Mouse (Mus musculus) embryonic stem cell, embryonic (primary cell): ENCODE measurements around the gene Ftl1.
"Not testable (repeated sequence)": the region's sequence is repeated elsewhere in the genome, so short reads cannot be mapped to it uniquely, and the experiment has no call there.

Experiments
- CTCF ChIA-PET, 4 experiments: fragments of 300-600 bp in 2 of 4; fragments of 350-600 bp in 2 of 4; sonication (Branson Sonifier 250); formaldehyde crosslinking; loops; one replicate each; lab custom pipeline; 2022; ENCODE audit warnings: inconsistent platforms in 2 of 4; lab: Charles Lee
- POLR2A ChIA-PET, 4 experiments: fragments of 300-600 bp in 2 of 4; fragments of 350-600 bp in 2 of 4; sonication (Branson Sonifier 250); formaldehyde crosslinking; loops; one replicate each; lab custom pipeline; 2022; ENCODE audit warnings: antibody characterized with exemption in 4 of 4, inconsistent platforms in 1 of 4; lab: Charles Lee

The Ftl1 gene

DNA sequence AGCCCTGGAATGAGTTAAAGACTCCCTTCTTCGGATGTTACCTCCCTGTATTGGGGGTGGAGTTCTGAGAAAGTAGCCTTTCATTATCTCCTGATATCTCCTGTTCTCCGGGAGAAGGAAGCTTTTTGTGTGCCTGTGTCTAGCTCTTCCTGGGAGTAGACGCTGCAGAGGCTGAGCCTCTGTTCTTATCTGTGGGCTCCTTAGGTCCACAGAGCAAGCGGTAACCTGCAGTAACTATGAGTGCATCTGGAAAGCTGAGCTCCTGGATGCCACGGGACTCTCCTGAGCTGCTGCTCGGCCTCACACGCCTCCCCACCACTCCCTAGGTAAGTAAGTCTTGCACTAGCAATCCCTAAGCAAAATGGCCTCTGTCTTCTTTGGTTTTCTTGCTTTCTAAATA lies 26.5 kb upstream of the Ftl1 start:
- POLR2A ChIA-PET = interaction anchor here in 3 of 4 experiments (0.6 to 3.5 kb wide), 10 partner anchors 8 to 40 kb away, joined by 3 to 11 read pairs (median 3); partner anchors contain the start of genes Ftl1 (in 2 of the 3), Bax (in 1 of the 3), Plekha4 (in 1 of the 3) and Ppp1r15a (in 1 of the 3)
- CTCF ChIA-PET = no interaction called here

DNA sequence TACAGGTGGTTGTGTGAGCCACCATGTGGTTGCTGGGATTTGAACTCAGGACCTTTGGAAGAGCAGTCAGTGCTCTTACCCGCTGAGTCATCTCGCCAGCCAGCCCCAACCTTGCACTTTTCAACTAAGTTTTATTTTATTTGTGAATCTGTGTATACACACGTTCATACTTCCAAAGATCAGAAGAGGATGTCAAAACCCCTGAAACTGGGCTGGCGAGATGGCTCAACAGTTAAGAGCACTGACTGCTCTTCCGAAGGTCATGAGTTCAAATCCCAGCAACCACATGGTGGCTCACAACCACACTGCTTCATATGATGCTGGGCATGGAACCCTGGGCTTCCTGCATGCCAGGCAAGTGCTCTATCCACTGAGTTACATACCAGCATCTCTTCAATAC lies 25.3 kb upstream of the Ftl1 start:
- CTCF ChIA-PET = not testable (repeated sequence)
- POLR2A ChIA-PET = interaction anchor here in 2 of 4 experiments (0.6 to 0.7 kb wide), 4 partner anchors 16 to 40 kb away, joined by 3 to 4 read pairs (median 4); no protein-coding TSS in a partner anchor

DNA sequence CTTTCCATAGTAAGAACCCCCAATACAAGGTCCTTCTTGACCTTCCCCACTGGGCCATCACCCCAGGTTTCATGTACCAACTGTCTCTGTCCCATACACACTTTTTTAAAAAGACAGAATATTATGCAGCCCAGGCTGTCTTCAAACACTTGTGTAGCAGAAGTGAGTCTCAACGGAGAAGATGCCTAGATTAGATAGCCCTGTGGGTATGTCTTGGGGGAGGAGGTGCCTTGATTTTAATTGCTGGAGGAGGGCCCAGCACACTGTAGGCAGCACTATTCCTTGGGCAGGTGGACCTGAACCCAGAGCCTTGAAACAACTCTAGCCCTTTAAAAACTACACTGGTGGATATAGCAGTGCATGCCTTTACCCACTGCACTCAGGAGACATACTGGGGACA lies 22.5 kb upstream of the Ftl1 start:
- POLR2A ChIA-PET = interaction anchor here in 3 of 4 experiments (0.6 to 2.3 kb wide), 21 partner anchors 8 to 632 kb away, joined by 3 to 20 read pairs (median 6); partner anchors contain the start of genes Ftl1 (in 2 of the 3), Nucb1 (in 2 of the 3), Bax (in 1 of the 3) and Plekha4 (in 1 of the 3)
- CTCF ChIA-PET = interaction anchor here in 1 of 4 experiments (0.6 kb wide), 1 partner anchor 125 kb away, joined by 5 read pairs; no protein-coding TSS in a partner anchor

DNA sequence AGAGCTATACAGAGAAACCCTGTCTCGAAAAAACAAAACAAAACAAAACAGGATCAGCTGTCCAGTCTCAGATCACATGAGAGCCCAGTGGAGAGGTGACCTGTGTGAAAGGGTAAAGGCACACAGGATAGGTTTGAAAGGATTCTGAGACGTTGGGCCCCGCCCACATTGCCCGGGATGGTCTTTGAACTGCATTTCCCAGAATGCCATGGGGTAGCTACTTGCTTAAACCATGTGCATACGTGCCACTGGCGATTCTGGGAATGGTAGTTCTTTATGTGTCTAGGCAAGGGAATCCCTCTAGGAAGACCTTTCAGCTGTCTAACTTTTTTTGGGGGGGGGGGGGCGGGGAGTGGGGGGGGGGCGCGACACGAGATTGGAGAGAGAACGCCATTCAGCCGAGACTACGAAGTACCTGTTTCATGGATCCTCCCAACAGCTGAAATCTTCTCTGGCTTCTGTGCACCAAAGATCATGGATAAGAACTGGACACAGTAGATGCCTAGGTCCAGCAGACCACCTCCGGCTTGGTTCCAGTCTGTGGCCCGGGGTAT lies 21.8 kb upstream of the Ftl1 start, which contains the start of gene Tulp2:
Tulp2 (plus strand) TSS at position 504 of the 554 bp plus-strand sequence.
- ChIA-PET POLR2A (interaction anchor here in 3 of 4 experiments (0.6 to 2.3 kb wide), 56 partner anchors 9 to 631 kb away, joined by 3 to 20 read pairs (median 4); partner anchors contain the start of genes Ftl1 (in 3 of the 3), Gys1 (in 2 of the 3), Plekha4 (in 2 of the 3) and Ppp1r15a (in 2 of the 3)), CTCF (interaction anchor here in 3 of 4 experiments (0.6 to 1.5 kb wide), 15 partner anchors 10 to 201 kb away, joined by 3 to 18 read pairs (median 4); partner anchors contain the start of genes Ntn5 (in 1 of the 3), Plekha4 (in 1 of the 3) and Ppp1r15a (in 1 of the 3))

DNA sequence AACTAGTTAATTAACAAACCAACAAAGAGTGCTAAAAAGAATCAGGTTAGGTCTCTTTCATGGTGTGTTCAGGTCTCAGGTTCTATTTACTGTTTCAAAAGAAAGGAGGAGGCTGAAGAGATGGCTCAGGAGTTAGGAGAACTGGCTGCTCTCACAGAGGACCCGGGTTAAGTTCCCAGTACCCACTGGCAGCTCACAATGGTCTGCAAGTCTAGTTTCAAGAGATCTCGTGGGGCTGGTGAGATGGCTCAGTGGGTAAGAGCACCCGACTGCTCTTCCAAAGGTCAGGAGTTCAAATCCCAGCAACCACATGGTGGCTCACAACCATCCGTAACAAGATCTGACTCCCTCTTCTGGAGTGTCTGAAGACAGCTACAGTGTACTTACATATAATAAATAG lies 20.6 kb upstream of the Ftl1 start:
- CTCF ChIA-PET = interaction anchor here in 1 of 4 experiments (0.6 to 1.5 kb wide), 2 partner anchors 9 to 36 kb away, joined by 3 to 18 read pairs; no protein-coding TSS in a partner anchor
- POLR2A ChIA-PET = interaction anchor here in 3 of 4 experiments (0.5 to 2.3 kb wide), 22 partner anchors 9 to 109 kb away, joined by 3 to 20 read pairs (median 4); partner anchors contain the start of genes Ftl1 (in 2 of the 3), Gys1 (in 2 of the 3), Plekha4 (in 2 of the 3) and Ppp1r15a (in 2 of the 3)

DNA sequence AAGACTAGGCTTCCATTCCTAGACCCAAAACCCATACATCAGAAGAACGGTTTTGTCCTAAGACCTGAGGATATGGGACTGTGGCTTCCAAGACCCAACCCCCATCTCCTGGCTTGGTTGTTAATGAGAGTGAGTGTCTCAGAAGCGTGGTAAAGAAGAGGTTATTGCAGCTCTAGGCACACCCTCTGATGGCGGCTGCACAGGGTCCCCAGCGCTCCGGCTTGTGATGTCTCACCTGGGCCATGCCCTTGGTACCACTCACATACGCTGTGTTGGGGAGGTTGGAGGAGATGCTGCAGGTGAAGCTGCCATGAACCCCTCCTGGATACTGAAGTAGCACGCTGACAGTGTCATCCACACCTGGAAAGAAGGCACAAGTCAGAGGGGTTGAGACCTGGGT lies 19.1 kb upstream of the Ftl1 start:
- CTCF ChIA-PET = interaction anchor here (0.6 to 3.8 kb wide), 16 partner anchors 9 to 204 kb away, joined by 3 to 35 read pairs (median 4); partner anchors contain the start of genes Dhdh (in 2 of the 4), Bax (in 1 of the 4), Plekha4 (in 1 of the 4) and Ppp1r15a (in 1 of the 4)
- POLR2A ChIA-PET = interaction anchor here in 2 of 4 experiments (0.7 to 5.8 kb wide), 15 partner anchors 11 to 104 kb away, joined by 3 to 97 read pairs (median 4); partner anchors contain the start of genes Bax (in 2 of the 2), Ftl1 (in 2 of the 2), Plekha4 (in 2 of the 2) and Ppp1r15a (in 2 of the 2)

DNA sequence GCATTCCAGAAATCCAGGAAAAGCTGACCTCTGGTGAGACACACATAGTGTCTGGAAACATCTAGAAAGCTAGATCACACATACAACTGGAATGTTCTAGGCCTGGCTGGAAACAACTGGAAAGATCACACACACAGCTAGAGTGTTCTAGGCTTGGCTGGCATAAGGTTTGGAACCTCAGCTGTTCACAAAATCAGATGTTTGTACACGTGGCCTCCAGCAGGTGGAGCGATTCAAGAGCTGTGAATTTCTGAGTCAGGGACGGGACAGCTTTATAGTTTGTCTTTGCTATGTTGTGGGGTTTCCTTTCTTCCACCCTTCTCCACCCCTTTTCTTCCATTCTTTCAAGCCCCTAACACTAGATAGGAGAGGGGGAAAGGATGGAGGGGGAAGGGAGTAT lies 17.3 kb upstream of the Ftl1 start:
- ChIA-PET CTCF (interaction anchor here (0.5 to 3.8 kb wide), 66 partner anchors 10 to 917 kb away, joined by 3 to 35 read pairs (median 4); partner anchors contain the start of genes Dhdh (in 2 of the 4), Plekha4 (in 2 of the 4), Ppp1r15a (in 2 of the 4) and Bax (in 1 of the 4)), POLR2A (interaction anchor here (0.6 to 7.7 kb wide), 62 partner anchors 9 to 420 kb away, joined by 3 to 97 read pairs (median 4); partner anchors contain the start of genes Bax (in 3 of the 4), Ftl1 (in 3 of the 4), Plekha4 (in 3 of the 4) and Ppp1r15a (in 3 of the 4))

DNA sequence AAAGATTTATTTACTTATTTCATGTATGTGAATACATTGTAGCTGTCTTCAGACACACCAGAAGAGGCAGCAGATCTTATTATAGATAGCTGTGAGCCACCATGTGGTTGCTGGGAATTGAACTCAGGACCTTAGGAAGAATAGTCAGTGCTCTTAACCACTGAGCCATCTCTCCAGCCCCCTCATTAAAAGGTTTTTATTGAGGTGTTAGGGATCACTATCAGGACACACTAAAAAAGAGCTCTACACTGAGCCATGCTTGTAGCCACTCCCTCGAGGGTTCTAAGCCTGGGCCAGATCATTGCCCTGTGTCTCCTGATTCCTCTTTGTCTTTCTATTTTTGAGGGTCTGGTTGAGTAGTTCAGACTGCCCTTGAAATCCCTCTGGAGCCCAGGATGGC lies 16.8 kb upstream of the Ftl1 start:
- CTCF ChIA-PET = interaction anchor here (0.5 to 3.8 kb wide), 63 partner anchors 10 to 916 kb away, joined by 3 to 35 read pairs (median 4); partner anchors contain the start of genes Dhdh (in 2 of the 4), Plekha4 (in 2 of the 4), Ppp1r15a (in 2 of the 4) and Bax (in 1 of the 4)

DNA sequence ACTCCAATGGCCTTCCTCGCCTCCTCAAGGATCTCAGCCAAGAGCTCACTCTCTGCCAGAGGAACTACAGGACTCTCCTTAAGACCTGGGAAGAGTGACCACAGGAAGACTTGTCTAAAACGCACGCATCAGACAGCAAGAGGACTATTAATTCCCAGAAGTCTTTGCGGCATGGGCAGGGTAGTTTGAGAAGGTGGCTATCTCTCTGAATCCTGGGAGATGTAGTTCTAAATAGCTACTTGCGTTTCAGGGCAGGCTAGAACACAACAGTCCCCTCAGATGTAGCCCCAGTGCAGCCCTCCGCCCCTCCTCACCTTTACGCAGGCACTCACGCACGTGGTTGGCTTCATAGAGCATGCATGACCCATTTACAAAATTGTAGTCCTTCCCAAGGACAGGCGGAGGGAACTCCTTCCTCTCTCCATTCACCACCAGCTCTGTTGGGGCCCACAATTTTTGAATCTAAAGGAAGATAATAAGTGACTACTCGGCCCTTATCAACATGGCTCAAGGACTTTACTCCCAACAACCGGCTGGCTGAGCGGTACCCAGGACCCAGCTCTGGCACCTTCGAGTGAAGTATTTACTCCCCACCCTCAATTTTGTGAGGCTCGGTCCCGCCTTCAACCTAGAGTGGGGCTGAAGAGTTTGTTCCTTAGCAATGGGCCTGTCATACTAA lies 15.7 kb upstream of the Ftl1 start:
- POLR2A ChIA-PET = interaction anchor here (0.6 to 7.7 kb wide), 73 partner anchors 8 to 271 kb away, joined by 3 to 97 read pairs (median 4); partner anchors contain the start of genes Plekha4 (in 3 of the 4), Ppp1r15a (in 3 of the 4), Bax (in 2 of the 4) and Ftl1 (in 2 of the 4)
- CTCF ChIA-PET = interaction anchor here (0.5 to 3.2 kb wide), 32 partner anchors 10 to 915 kb away, joined by 3 to 21 read pairs (median 4); partner anchors contain the start of genes Bax (in 1 of the 4), Dhdh (in 1 of the 4), Gys1 (in 1 of the 4) and Ntn5 (in 1 of the 4)

More for the DNA sequence above, 16.8 kb upstream of the Ftl1 start:
- POLR2A ChIA-PET = interaction anchor here (0.6 to 7.7 kb wide), 61 partner anchors 10 to 408 kb away, joined by 3 to 97 read pairs (median 5); partner anchors contain the start of genes Bax (in 3 of the 4), Ftl1 (in 3 of the 4), Plekha4 (in 3 of the 4) and Ppp1r15a (in 3 of the 4)

DNA sequence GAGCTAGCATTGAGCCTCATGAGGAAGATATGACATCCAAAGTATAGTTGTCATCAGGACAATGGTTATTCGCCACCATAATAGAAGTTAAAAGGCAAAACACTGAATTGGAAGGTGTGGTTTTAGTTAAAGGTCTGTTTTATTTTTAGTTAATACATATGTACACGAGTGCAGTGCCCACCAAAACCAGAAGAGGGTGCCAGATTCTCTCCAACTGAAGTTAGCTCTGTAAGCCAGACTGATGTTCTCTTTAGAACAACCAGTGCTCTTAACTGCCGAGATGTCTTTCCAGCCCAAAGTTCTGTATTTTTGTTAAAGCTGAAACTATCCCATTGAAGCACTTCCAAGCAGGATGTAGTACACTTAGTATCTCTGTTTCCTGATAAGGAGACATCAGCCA lies 11.2 kb upstream of the Ftl1 start:
- CTCF ChIA-PET = interaction anchor here (0.5 to 2.6 kb wide), 51 partner anchors 9 to 689 kb away, joined by 3 to 25 read pairs (median 4); partner anchors contain the start of genes Ap2a1 (in 1 of the 4), Dhdh (in 1 of the 4), Fut2 (in 1 of the 4) and Kcna7 (in 1 of the 4)
- POLR2A ChIA-PET = interaction anchor here in 3 of 4 experiments (0.6 to 7.7 kb wide), 45 partner anchors 8 to 250 kb away, joined by 3 to 57 read pairs (median 4); partner anchors contain the start of genes Ftl1 (in 3 of the 3), Nucb1 (in 2 of the 3), Fam83e (in 1 of the 3) and Fut1 (in 1 of the 3)

DNA sequence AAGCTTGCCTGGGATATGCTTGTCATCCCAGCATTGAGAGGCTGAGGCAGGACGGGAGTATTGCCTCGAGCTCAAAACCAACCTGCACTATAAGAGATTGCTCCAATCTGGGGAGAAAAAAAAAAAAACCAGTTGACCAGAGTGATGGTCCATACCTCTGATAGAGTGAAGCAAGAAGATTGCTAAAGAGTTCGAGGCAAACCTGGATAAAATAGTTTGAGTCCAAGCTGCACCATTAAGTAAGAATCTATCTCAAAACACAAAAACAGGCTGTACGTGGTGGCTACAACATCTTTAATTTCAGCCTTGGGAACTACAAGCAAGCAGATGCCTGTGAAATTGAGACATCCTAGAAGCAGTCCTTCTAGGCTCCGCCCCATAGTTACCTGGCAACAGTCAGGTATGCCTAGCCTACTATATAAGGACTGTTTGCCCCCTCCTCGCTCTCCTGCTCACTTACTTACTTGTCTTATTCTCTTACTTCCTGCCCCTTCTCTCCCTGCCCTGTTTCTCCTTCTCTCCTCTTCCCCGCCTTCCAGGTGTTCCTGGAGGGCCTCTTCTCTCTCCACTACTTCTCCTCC lies 7.5 kb upstream of the Ftl1 start:
- ChIA-PET CTCF (interaction anchor here (0.6 to 3.7 kb wide), 13 partner anchors 10 to 334 kb away, joined by 3 to 17 read pairs (median 4); no protein-coding TSS in a partner anchor), POLR2A (interaction anchor here (0.6 to 7.3 kb wide), 68 partner anchors 8 to 610 kb away, joined by 3 to 97 read pairs (median 7); partner anchors contain the start of genes Plekha4 (in 3 of the 4), Ppp1r15a (in 3 of the 4), Bcat2 (in 2 of the 4) and Dhdh (in 2 of the 4))

DNA sequence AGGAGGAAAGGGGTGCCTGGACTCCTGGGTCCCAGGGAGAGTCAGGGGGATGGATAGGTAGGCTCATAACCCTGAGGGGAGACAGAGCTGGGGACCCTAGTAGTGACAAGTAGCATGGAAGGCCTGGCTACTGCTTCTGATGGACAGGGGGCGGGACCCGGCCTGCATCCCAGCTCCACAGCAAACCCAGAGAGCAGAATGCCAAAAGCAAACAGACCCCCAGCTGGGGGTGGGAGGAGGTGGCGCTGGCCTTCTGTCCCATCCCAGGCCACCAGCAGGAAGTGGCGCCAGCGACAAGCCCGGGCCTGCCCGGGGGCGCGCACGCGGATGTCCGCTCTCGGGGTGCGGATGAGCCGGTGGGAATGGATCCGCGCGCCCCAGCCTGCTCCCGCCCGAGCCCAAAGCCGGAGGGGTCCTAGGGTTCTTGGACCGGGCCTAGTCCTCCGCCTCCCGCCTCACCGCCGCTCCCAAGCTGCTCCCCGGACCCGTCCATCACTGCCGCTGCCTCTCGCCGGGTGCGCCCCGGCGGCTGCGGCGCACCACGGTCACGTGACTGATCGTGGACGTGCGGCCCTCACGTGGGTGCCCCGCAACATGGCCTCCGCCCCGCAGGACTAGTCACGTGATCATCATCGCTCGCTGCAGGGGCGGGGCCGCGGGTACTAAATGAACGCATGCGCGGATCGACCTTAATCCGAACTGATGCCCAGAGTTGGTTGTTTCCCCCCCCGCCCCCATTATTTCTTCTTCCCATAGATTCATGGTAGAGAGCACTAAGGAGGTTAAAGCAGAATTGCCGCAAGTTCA lies 6.8 kb upstream of the Ftl1 start, which contains the start of gene Bax:
Bax (minus strand) TSS at position 616 of the 807 bp plus-strand sequence.
- ChIA-PET CTCF (interaction anchor here (0.6 to 3.7 kb wide), 24 partner anchors 8 to 652 kb away, joined by 3 to 17 read pairs (median 4); partner anchors contain the start of genes Gys1 (in 2 of the 4), Plekha4 (in 1 of the 4) and Ppp1r15a (in 1 of the 4)), POLR2A (interaction anchor here (0.6 to 7.3 kb wide), 133 partner anchors 8 to 651 kb away, joined by 3 to 97 read pairs (median 5); partner anchors contain the start of genes Gys1 (in 3 of the 4), Plekha4 (in 3 of the 4), Ppp1r15a (in 3 of the 4) and Snrnp70 (in 3 of the 4))

DNA sequence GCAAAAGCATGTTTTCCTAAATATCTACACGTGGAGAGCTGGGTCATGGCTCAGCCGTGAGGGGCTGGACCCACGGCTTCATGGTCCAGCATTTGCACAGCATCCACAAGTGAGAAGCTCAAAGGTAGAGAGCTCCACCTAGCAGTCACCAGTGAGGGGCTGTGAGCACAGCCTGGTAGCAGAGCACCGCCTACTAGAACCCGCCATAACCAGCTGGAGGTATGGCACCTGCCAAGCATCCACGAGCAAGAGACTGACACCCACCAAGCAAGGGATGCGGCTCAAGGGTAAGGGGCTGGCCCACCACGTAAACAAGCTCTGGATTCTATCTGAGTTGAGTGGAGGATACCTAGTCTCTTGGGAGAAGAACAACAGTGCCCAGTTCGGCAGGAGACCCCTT lies 5.9 kb upstream of the Ftl1 start:
- ChIA-PET POLR2A (interaction anchor here (0.6 to 7.3 kb wide), 124 partner anchors 8 to 650 kb away, joined by 3 to 97 read pairs (median 5); partner anchors contain the start of genes Gys1 (in 3 of the 4), Plekha4 (in 3 of the 4), Ppp1r15a (in 3 of the 4) and Snrnp70 (in 3 of the 4)), CTCF (interaction anchor here (0.5 to 3.7 kb wide), 22 partner anchors 9 to 217 kb away, joined by 3 to 17 read pairs (median 3); partner anchors contain the start of genes Gys1 (in 2 of the 4), Kcna7 (in 1 of the 4), Ntf5 (in 1 of the 4) and Plekha4 (in 1 of the 4))

DNA sequence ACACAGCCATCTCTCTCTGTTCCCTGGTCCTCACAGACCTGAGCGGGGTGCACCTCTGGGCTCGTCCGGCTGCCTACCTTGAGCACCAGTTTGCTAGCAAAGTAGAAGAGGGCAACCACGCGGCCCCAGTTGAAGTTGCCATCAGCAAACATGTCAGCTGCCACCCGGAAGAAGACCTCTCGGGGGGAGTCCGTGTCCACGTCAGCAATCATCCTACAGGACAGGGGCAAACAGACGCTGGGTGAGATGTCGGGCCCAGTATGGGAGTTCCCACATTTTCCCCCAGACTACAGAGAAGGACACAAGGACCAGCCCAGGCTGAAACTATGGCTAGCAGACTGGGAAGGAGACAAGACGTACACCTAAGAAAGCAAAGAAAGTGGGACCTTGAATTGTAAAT lies 5.4 kb upstream of the Ftl1 start:
- CTCF ChIA-PET = interaction anchor here (0.5 to 3.7 kb wide), 18 partner anchors 8 to 217 kb away, joined by 3 to 17 read pairs (median 3); partner anchors contain the start of genes Gys1 (in 1 of the 4), Kcna7 (in 1 of the 4), Plekha4 (in 1 of the 4) and Ppp1r15a (in 1 of the 4)
- POLR2A ChIA-PET = interaction anchor here (0.6 to 7.3 kb wide), 110 partner anchors 8 to 1127 kb away, joined by 3 to 97 read pairs (median 6); partner anchors contain the start of genes Plekha4 (in 3 of the 4), Ppp1r15a (in 3 of the 4), Snrnp70 (in 3 of the 4) and Bcat2 (in 2 of the 4)
